Mouse (Mus musculus) intestine, embryonic 14.5 days (tissue): ENCODE measurements around the gene Tuba1a. TPM values are rescaled to one million over a fixed set of nuclear protein-coding genes. Genes with fewer than 3 reads are reported as not detected.
A peak's percentile ranks its signal among the peaks of the same experiment; 100 is the strongest.
"Not testable (repeated sequence)": the region's sequence is repeated elsewhere in the genome, so short reads cannot be mapped to it uniquely, and the experiment has no call there.

Experiments used
- ATAC-seq: fragments of 200-750 bp; cut with Nextera tagmentation; replicated peaks from 2 replicates; pipeline ENCODE4 v1.8.0; 2017; ENCODE audit warnings: low read depth, moderate number of reproducible peaks, moderate TSS enrichment, moderate library complexity; ENCODE audit not compliant: low FRiP score, low TSS enrichment
- DNase-seq: peaks from one replicate; pipeline ENCODE4 v3.0.0-alpha.2; 2018; ENCODE audit warnings: low spot score
- H3K27ac ChIP-seq: fragments of 300-500 bp; sonication (generic); 2 replicates; pipeline ENCODE4 v1.5.1; 2014; ENCODE audit warnings: low read depth, mild to moderate bottlenecking, control low read depth
- H3K27me3 ChIP-seq: fragments of 300-500 bp; sonication (generic); replicated peaks from 2 replicates; pipeline ENCODE4 v1.6.1; 2014; ENCODE audit warnings: low read length, control low read depth; ENCODE audit not compliant: control insufficient read depth, insufficient read depth
- H3K36me3 ChIP-seq: fragments of 300-500 bp; sonication (generic); 2 replicates; pipeline ENCODE4 v1.6.1; 2014; ENCODE audit warnings: low read length, control low read depth; ENCODE audit not compliant: control insufficient read depth, insufficient read depth
- H3K4me1 ChIP-seq: fragments of 300-500 bp; sonication (generic); replicated peaks from 2 replicates; pipeline ENCODE4 v1.6.1; 2014; ENCODE audit warnings: low read length, control low read depth, mixed read lengths; ENCODE audit not compliant: control insufficient read depth, insufficient read depth
- H3K4me2 ChIP-seq: fragments of 300-500 bp; sonication (generic); 2 replicates; pipeline ENCODE4 v1.6.1; 2014; ENCODE audit warnings: low read length
- H3K4me3 ChIP-seq: fragments of 300-500 bp; sonication (generic); 2 replicates; pipeline ENCODE4 v1.5.1; 2014; ENCODE audit warnings: low read depth, low read length, control low read depth, mixed read lengths
- H3K9ac ChIP-seq: fragments of 300-500 bp; sonication (generic); 2 replicates; pipeline ENCODE4 v1.6.1; 2014; ENCODE audit warnings: mild to moderate bottlenecking, low read length
- H3K9me3 ChIP-seq: fragments of 300-500 bp; sonication (generic); 2 replicates; pipeline ENCODE4 v1.6.1; 2016; ENCODE audit warnings: low read length, control low read depth; ENCODE audit not compliant: control insufficient read depth
- WGBS: fragments of 180-500 bp; shearing (Covaris S2); extraction: QIAGEN DNeasy Blood & Tissue Kit; methylation state at CpG from one replicate; pipeline ENCODE4 v1.1.7; 2014; 5-methylcytosine and 5-hydroxymethylcytosine counted together
- polyA plus RNA-seq: library from polyadenylated mRNA; unstranded; fragments of >200 nt; fragmentation: Nextera tagmentation; extraction: Ambion mirVana; gene quantifications from 2 replicates; pipeline ENCODE4 v1.2.1, GENCODE M21; 2014

Gene Tuba1a
- polyA plus RNA-seq, 1 experiment from 2014 or later = 1,282 TPM

- Histone ChIP-seq H3K4me2 (peak overlapping the region; percentile 70), H3K4me1 (peaks cover 13% of the 10 kb centered on the region; the same call in 1 of the 2 replicates), H3K9me3 (no peaks in the 10 kb centered on the region), H3K27ac (peak overlapping the region; percentile 98; the same call in 1 of the 2 replicates), H3K27me3 (no peaks in the 10 kb centered on the region), H3K9ac (peak overlapping the region; percentile 95), H3K36me3 (peaks cover 9% of the 10 kb centered on the region; the same call in 1 of the 2 replicates), H3K4me3 (peak overlapping the region; percentile 92)
- ATAC-seq (no peak), DNase-seq (no peak)
- WGBS = 21% methylated on average over 5 of the region's 5 CpGs
These were observed 1.4 kb downstream of the Tuba1a start for GRCm38 (mm10) chr15:98952063-98952455.

- H3K9me3 ChIP-seq, ATAC-seq, H3K27me3 ChIP-seq, H3K36me3 ChIP-seq, DNase-seq: not testable (repeated sequence)
- Histone ChIP-seq H3K4me1 (peaks cover 13% of the 10 kb centered on the region; the same call in 1 of the 2 replicates), H3K4me3 (peak overlapping the region; percentile 92), H3K9ac (peak overlapping the region; percentile 95), H3K4me2 (peak overlapping the region; percentile 70), H3K27ac (peak overlapping the region; percentile 98; the same call in 1 of the 2 replicates)
- WGBS = 93% methylated on average over 10 of the region's 15 CpGs
These were observed 2.1 kb downstream of the Tuba1a start for GRCm38 (mm10) chr15:98951122-98952062.

DNA sequence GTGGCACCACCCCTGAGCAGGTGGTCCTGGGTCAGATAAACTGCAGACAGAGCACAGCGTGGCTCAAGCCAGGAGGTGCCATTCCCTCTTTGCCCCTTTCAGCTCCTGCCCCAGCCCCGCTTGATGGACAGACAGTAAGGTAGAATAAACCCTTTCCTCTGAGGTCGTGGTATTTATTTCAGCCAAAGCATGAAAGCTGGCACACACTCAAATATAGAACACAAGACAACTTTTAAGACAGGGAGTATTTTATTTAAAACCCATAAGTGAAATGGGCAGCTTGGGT is 4.0 kb downstream of the Tuba1a start:
- peaks cover 10% of the 10 kb centered on the region; the same call in 1 of the 2 replicates for H3K4me1 ChIP-seq
- no peak overlapping the region for H3K27ac ChIP-seq
- H3K36me3 ChIP-seq = peaks cover 9% of the 10 kb centered on the region; the same call in 1 of the 2 replicates
- no peak for ATAC-seq
- H3K9me3 ChIP-seq = no peaks in the 10 kb centered on the region
- no peak for DNase-seq
- H3K9ac ChIP-seq = no peak overlapping the region
- no peaks in the 10 kb centered on the region for H3K27me3 ChIP-seq
- H3K4me2 ChIP-seq = no peak overlapping the region
- H3K4me3 ChIP-seq = no peak overlapping the region
- 70% methylated on average over 3 of the region's 3 CpGs for WGBS

GRCm38 (mm10) chr15:98948857-98949606 is 4.5 kb downstream of the Tuba1a start:
- H3K4me3 ChIP-seq = no peak overlapping the region
- no peak overlapping the region for H3K27ac ChIP-seq
- H3K36me3 ChIP-seq = peaks cover 9% of the 10 kb centered on the region; the same call in 1 of the 2 replicates
- ATAC-seq (no peak), DNase-seq (no peak)
- H3K4me1 ChIP-seq = peaks cover 6% of the 10 kb centered on the region; the same call in 1 of the 2 replicates
- H3K4me2 ChIP-seq = no peak overlapping the region
- H3K27me3 ChIP-seq = no peaks in the 10 kb centered on the region
- no peaks in the 10 kb centered on the region for H3K9me3 ChIP-seq
- no peak overlapping the region for H3K9ac ChIP-seq
- WGBS = 71% methylated on average over 6 of the region's 6 CpGs

DNA sequence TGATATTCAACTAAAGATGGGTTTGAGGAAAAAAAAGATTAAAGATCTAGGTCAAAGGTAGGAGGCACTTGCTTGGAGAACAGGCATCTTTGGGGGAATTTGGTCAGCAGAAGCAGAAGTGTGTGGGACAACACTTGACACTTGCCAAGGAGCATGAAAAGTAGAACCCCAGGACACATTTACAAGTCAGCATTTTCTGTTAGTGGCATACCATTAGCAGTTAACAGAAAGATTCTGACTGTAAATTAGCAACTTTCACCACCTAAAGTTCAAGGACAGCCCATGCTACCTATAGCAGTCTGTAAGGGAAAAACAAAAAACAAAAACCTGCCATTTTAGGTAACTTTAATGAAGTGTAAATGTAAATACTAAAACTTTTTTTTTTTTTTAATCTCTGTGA is 5.1 kb downstream of the Tuba1a start:
- no peak overlapping the region for H3K4me3 ChIP-seq
- H3K36me3 ChIP-seq = peaks cover 9% of the 10 kb centered on the region; the same call in 1 of the 2 replicates
- no peak overlapping the region for H3K9ac ChIP-seq
- H3K9me3 ChIP-seq = no peaks in the 10 kb centered on the region
- no peak for ATAC-seq
- no peak overlapping the region for H3K27ac ChIP-seq
- H3K4me2 ChIP-seq = no peak overlapping the region
- H3K27me3 ChIP-seq = no peaks in the 10 kb centered on the region
- no peak for DNase-seq
- H3K4me1 ChIP-seq = 0 out of 2 replicates have a peak, but pooled peaks cover 4% of the 10 kb centered on the region

DNA sequence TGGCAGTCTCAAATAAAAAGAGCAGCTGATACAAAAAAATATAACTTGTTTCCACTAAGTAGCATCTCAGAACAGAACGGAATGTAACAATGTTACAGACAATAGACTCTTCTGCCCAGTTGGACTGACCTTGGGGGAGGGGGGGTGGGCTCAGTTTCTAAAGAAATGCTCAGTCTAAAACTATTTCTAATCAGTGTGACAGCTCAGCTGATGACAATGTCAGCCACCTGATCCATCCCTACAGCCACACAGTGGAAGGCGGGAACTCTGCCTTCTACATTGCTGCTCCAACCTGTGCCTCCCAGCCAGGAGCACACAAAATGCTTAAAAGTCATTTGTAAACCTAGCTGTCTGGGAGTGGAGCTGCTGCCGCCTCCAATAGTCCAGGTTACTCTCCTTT is 5.6 kb downstream of the Tuba1a start:
- Histone ChIP-seq H3K9ac (no peak overlapping the region), H3K27ac (no peak overlapping the region), H3K4me2 (no peak overlapping the region), H3K36me3 (peaks cover 9% of the 10 kb centered on the region; the same call in 1 of the 2 replicates), H3K27me3 (no peaks in the 10 kb centered on the region), H3K9me3 (no peaks in the 10 kb centered on the region), H3K4me3 (no peak overlapping the region), H3K4me1 (0 out of 2 replicates have a peak, but pooled peaks cover 4% of the 10 kb centered on the region)
- 51% methylated on average over 3 of the region's 3 CpGs for WGBS
- ATAC-seq = no peak
- DNase-seq = no peak

DNA sequence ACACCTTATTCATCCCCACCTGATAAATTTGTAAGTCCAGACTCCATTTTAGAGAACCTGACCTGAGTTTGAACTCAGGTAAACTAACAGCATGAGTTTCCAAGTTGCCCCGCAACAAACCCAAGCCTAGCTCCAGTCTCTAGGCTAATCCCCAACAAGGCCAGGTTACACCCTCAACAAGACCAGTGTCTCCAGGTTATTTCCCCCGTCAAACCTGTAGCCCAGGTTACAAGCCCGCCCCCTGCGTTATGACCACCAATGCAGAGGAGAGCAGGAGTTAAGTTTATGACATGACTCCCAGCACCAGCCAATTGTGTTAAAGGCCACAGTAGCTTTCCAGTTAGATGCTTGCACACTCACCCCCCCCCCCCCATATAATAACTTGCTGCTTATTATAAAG is 10.4 kb downstream of the Tuba1a start:
- H3K9me3 ChIP-seq = no peaks in the 10 kb centered on the region
- ATAC-seq = 0 out of 2 replicates have a peak, but pooled peaks have one; percentile 20
- no peak overlapping the region for H3K4me3 ChIP-seq
- no peak overlapping the region for H3K4me2 ChIP-seq
- H3K4me1 ChIP-seq = no peaks in the 10 kb centered on the region
- 48% methylated on average over 4 of the region's 4 CpGs for WGBS
- H3K27me3 ChIP-seq = no peaks in the 10 kb centered on the region
- no peak overlapping the region for H3K9ac ChIP-seq
- no peak overlapping the region for H3K27ac ChIP-seq
- H3K36me3 ChIP-seq = no peaks in the 10 kb centered on the region
- DNase-seq = no peak

DNA sequence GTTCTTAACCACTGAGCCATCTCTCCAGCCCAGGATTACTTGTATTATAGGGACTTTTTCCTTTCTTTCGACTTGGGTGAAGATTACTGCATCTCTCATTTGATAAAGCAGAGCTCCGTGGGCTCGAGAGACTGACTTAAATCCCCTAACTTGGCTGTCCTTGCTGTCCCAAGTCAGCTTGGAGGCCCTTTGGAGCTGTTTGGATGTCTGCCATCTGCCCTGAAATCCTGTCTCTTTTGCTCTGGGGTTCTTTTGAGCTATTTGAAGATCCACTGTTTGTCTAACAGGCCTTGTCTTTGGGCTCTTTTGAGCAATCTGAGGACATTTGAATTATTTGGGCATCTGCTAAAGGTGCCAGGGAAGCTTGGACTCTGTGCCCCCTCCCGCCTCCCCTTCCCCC is 11.4 kb downstream of the Tuba1a start:
- Histone ChIP-seq H3K4me2 (no peak overlapping the region), H3K36me3 (no peaks in the 10 kb centered on the region), H3K27me3 (no peaks in the 10 kb centered on the region), H3K9ac (no peak overlapping the region), H3K4me3 (no peak overlapping the region), H3K4me1 (no peaks in the 10 kb centered on the region), H3K9me3 (no peaks in the 10 kb centered on the region), H3K27ac (no peak overlapping the region)
- ATAC-seq (no peak), DNase-seq (no peak)
- 85% methylated on average over 4 of the region's 4 CpGs for WGBS
